Mouse (Mus musculus) hindbrain, embryonic 14.5 days (tissue): ENCODE measurements around the gene Terb2. TPM values are rescaled to one million over a fixed set of nuclear protein-coding genes. Genes with fewer than 3 reads are reported as not detected.
"Not testable (repeated sequence)": the region's sequence is repeated elsewhere in the genome, so short reads cannot be mapped to it uniquely, and the experiment has no call there.

Experiments
- ATAC-seq: fragments of 200-750 bp; cut with Nextera tagmentation; 2 replicates; pipeline ENCODE4 v1.8.0; 2017; ENCODE audit warnings: moderate number of reproducible peaks, mild to moderate bottlenecking, moderate TSS enrichment, moderate library complexity; ENCODE audit not compliant: low FRiP score
- DNase-seq: peaks from one replicate; pipeline ENCODE4 v3.0.0-alpha.2; 2015; ENCODE audit warnings: low spot score
- H3K27ac ChIP-seq: fragments of 300-500 bp; sonication (generic); 2 replicates; pipeline ENCODE4 v1.5.1; 2014; ENCODE audit warnings: mild to moderate bottlenecking, moderate library complexity
- H3K27me3 ChIP-seq: fragments of 300-500 bp; sonication (generic); 2 replicates; pipeline ENCODE4 v1.6.1; 2014; ENCODE audit warnings: mild to moderate bottlenecking, low read length, mixed read lengths; ENCODE audit not compliant: control insufficient read depth, insufficient read depth
- H3K36me3 ChIP-seq: fragments of 300-500 bp; sonication (generic); replicated peaks from 2 replicates; pipeline ENCODE4 v1.6.1; 2014; ENCODE audit not compliant: control insufficient read depth, insufficient read depth
- H3K4me1 ChIP-seq: fragments of 300-500 bp; sonication (generic); replicated peaks from 2 replicates; pipeline ENCODE4 v1.6.1; 2014; ENCODE audit warnings: antibody characterized with exemption, low read length, mixed read lengths; ENCODE audit not compliant: control insufficient read depth, insufficient read depth
- H3K4me2 ChIP-seq: fragments of 300-500 bp; sonication (generic); replicated peaks from 2 replicates; pipeline ENCODE4 v1.6.1; 2014; ENCODE audit warnings: mild to moderate bottlenecking, moderate library complexity
- H3K4me3 ChIP-seq: fragments of 300-500 bp; sonication (generic); replicated peaks from 2 replicates; pipeline ENCODE4 v1.5.1; 2014; ENCODE audit warnings: mild to moderate bottlenecking, low read length
- H3K9ac ChIP-seq: fragments of 300-500 bp; sonication (generic); 2 replicates; pipeline ENCODE4 v1.6.1; 2014
- H3K9me3 ChIP-seq: fragments of 300-500 bp; sonication (generic); 2 replicates; pipeline ENCODE4 v1.6.1; 2016; ENCODE audit warnings: low read length; ENCODE audit not compliant: control insufficient read depth
- WGBS: fragments of 180-500 bp; shearing (Covaris S2); extraction: QIAGEN DNeasy Blood & Tissue Kit; methylation state at CpG from one replicate; pipeline ENCODE4 v1.1.7; 2014; 5-methylcytosine and 5-hydroxymethylcytosine counted together
- polyA plus RNA-seq: library from polyadenylated mRNA; unstranded; fragments of >200 nt; fragmentation: Nextera tagmentation; extraction: Ambion mirVana; gene quantifications from 2 replicates; pipeline ENCODE4 v1.2.1, GENCODE M21; 2014

The Terb2 gene
- polyA plus RNA-seq, 1 experiment from 2014 or later = not detected

GRCm38 (mm10) chr2:122180051-122180822, 5.8 kb upstream of the Terb2 start:
- no peaks in the 10 kb centered on the region for H3K9me3 ChIP-seq
- no peaks in the 10 kb centered on the region for H3K27me3 ChIP-seq
- no peak overlapping the region for H3K9ac ChIP-seq
- no peak overlapping the region for H3K4me2 ChIP-seq
- no peak overlapping the region for H3K4me3 ChIP-seq
- no peak for DNase-seq
- H3K36me3 ChIP-seq = no peaks in the 10 kb centered on the region
- 79% methylated on average over 8 of the region's 8 CpGs for WGBS
- H3K4me1 ChIP-seq = no peaks in the 10 kb centered on the region
- no peak overlapping the region for H3K27ac ChIP-seq
- ATAC-seq = no peak

- no peak overlapping the region for H3K9ac ChIP-seq
- WGBS = 83% methylated on average over 4 of the region's 4 CpGs
- H3K4me3 ChIP-seq = no peak overlapping the region
- DNase-seq = no peak
- H3K27me3 ChIP-seq = no peaks in the 10 kb centered on the region
- H3K4me1 ChIP-seq = no peaks in the 10 kb centered on the region
- H3K9me3 ChIP-seq = no peaks in the 10 kb centered on the region
- H3K36me3 ChIP-seq = no peaks in the 10 kb centered on the region
- ATAC-seq = no peak
- H3K27ac ChIP-seq = no peak overlapping the region
- no peak overlapping the region for H3K4me2 ChIP-seq
Observed at GRCm38 (mm10) chr2:122185086-122185485, 986 bp upstream of the Terb2 start.

- Histone ChIP-seq H3K9me3 (no peaks in the 10 kb centered on the region), H3K27me3 (no peaks in the 10 kb centered on the region), H3K9ac (no peak overlapping the region), H3K4me1 (no peaks in the 10 kb centered on the region), H3K4me3 (no peak overlapping the region), H3K27ac (no peak overlapping the region), H3K4me2 (no peak overlapping the region), H3K36me3 (no peaks in the 10 kb centered on the region)
- DNase-seq = no peak
- ATAC-seq = no peak
- WGBS = 96% methylated on average over 3 of the region's 3 CpGs
Observed at GRCm38 (mm10) chr2:122186751-122187150, 679 bp downstream of the Terb2 start.

- 78% methylated on average over 3 of the region's 3 CpGs for WGBS
Observed at GRCm38 (mm10) chr2:122191849-122192248, 5.8 kb downstream of the Terb2 start.

GRCm38 (mm10) chr2:122194509-122194929, 8.4 kb downstream of the Terb2 start:
- 46% methylated on average over 1 of the region's 1 CpGs for WGBS
- peak; percentile 77 for DNase-seq
- Histone ChIP-seq H3K4me1 (no peaks in the 10 kb centered on the region), H3K4me3 (no peak overlapping the region), H3K9ac (no peak overlapping the region), H3K36me3 (no peaks in the 10 kb centered on the region), H3K27ac (no peak overlapping the region), H3K27me3 (no peaks in the 10 kb centered on the region), H3K4me2 (no peak overlapping the region), H3K9me3 (no peaks in the 10 kb centered on the region)
- ATAC-seq = peak; percentile 76; the same call in 1 of the 2 replicates

More at GRCm38 (mm10) chr2:122191849-122192248, 5.8 kb downstream of the Terb2 start:
- H3K4me3 ChIP-seq = no peak overlapping the region
- no peaks in the 10 kb centered on the region for H3K9me3 ChIP-seq
- DNase-seq = no peak
- no peak overlapping the region for H3K9ac ChIP-seq
- H3K4me2 ChIP-seq = no peak overlapping the region
- H3K36me3 ChIP-seq = no peaks in the 10 kb centered on the region
- H3K4me1 ChIP-seq = no peaks in the 10 kb centered on the region
- H3K27ac ChIP-seq = no peak overlapping the region
- H3K27me3 ChIP-seq = no peaks in the 10 kb centered on the region
- no peak for ATAC-seq

- Histone ChIP-seq H3K36me3 (no peaks in the 10 kb centered on the region), H3K9ac (no peak overlapping the region), H3K4me3 (no peak overlapping the region), H3K27ac (no peak overlapping the region), H3K9me3 (no peaks in the 10 kb centered on the region), H3K4me2 (no peak overlapping the region), H3K4me1 (no peaks in the 10 kb centered on the region), H3K27me3 (no peaks in the 10 kb centered on the region)
- ATAC-seq = no peak
- WGBS = 91% methylated on average over 1 of the region's 1 CpGs
- no peak for DNase-seq
Observed at GRCm38 (mm10) chr2:122201501-122201900, 15.4 kb downstream of the Terb2 start.

GRCm38 (mm10) chr2:122206440-122207107, 20.5 kb downstream of the Terb2 start:
- H3K9ac ChIP-seq = no peak overlapping the region
- no peak overlapping the region for H3K4me2 ChIP-seq
- no peaks in the 10 kb centered on the region for H3K4me1 ChIP-seq
- H3K4me3 ChIP-seq = no peak overlapping the region
- H3K9me3 ChIP-seq = no peaks in the 10 kb centered on the region
- no peak for ATAC-seq
- H3K27ac ChIP-seq = no peak overlapping the region
- 66% methylated on average over 2 of the region's 2 CpGs for WGBS
- no peak for DNase-seq
- no peaks in the 10 kb centered on the region for H3K36me3 ChIP-seq
- H3K27me3 ChIP-seq = no peaks in the 10 kb centered on the region

GRCm38 (mm10) chr2:122210534-122211228, 24.6 kb downstream of the Terb2 start:
- WGBS = 30% methylated on average over 3 of the region's 3 CpGs
- no peaks in the 10 kb centered on the region for H3K9me3 ChIP-seq
- no peak overlapping the region for H3K9ac ChIP-seq
- no peaks in the 10 kb centered on the region for H3K4me1 ChIP-seq
- no peak overlapping the region for H3K27ac ChIP-seq
- no peak for ATAC-seq
- H3K4me2 ChIP-seq = no peak overlapping the region
- no peak for DNase-seq
- H3K4me3 ChIP-seq = no peak overlapping the region
- H3K27me3 ChIP-seq = no peaks in the 10 kb centered on the region
- H3K36me3 ChIP-seq = no peaks in the 10 kb centered on the region

GRCm38 (mm10) chr2:122217075-122217474, 31.0 kb downstream of the Terb2 start:
- not testable (repeated sequence) for H3K36me3 ChIP-seq, H3K4me2 ChIP-seq, H3K27ac ChIP-seq, H3K9ac ChIP-seq, ATAC-seq, H3K4me1 ChIP-seq, H3K9me3 ChIP-seq, H3K27me3 ChIP-seq, DNase-seq, H3K4me3 ChIP-seq
- 95% methylated on average over 4 of the region's 4 CpGs for WGBS
